Mouse (Mus musculus) neural tube, embryonic 12.5 days (tissue): ENCODE data around the gene Pidd1. TPM values are rescaled to one million over a fixed set of nuclear protein-coding genes. Genes with fewer than 3 reads are reported as not detected.
A peak's percentile ranks its signal among the peaks of the same experiment; 100 is the strongest.

Experiments
- ATAC-seq: fragments of 200-750 bp; cut with Nextera tagmentation; 2 replicates; pipeline ENCODE4 v1.8.0; 2017; ENCODE audit warnings: low read depth, mild to moderate bottlenecking, moderate TSS enrichment, moderate library complexity; ENCODE audit not compliant: low FRiP score
- H3K27ac ChIP-seq: fragments of 300-500 bp; sonication (generic); 2 replicates; pipeline ENCODE4 v1.5.1; 2016
- H3K27me3 ChIP-seq: fragments of 300-500 bp; sonication (generic); replicated peaks from 2 replicates; pipeline ENCODE4 v1.6.1; 2016; ENCODE audit warnings: mild to moderate bottlenecking
- H3K36me3 ChIP-seq: fragments of 300-500 bp; sonication (generic); 2 replicates; pipeline ENCODE4 v1.6.1; 2016; ENCODE audit warnings: mild to moderate bottlenecking
- H3K4me1 ChIP-seq: fragments of 300-500 bp; sonication (generic); 2 replicates; pipeline ENCODE4 v1.6.1; 2016
- H3K4me2 ChIP-seq: fragments of 300-500 bp; sonication (generic); replicated peaks from 2 replicates; pipeline ENCODE4 v1.6.1; 2016; ENCODE audit warnings: mild to moderate bottlenecking
- H3K4me3 ChIP-seq: fragments of 300-500 bp; sonication (generic); 2 replicates; pipeline ENCODE4 v1.5.1; 2016
- H3K9ac ChIP-seq: fragments of 300-500 bp; sonication (generic); 2 replicates; pipeline ENCODE4 v1.6.1; 2016; ENCODE audit warnings: mild to moderate bottlenecking
- H3K9me3 ChIP-seq: fragments of 300-500 bp; sonication (generic); 2 replicates; pipeline ENCODE4 v1.6.1; 2016; ENCODE audit warnings: mild to moderate bottlenecking
- WGBS: fragments of 180-500 bp; shearing (Covaris S2); methylation state at CpG from one replicate; pipeline ENCODE4 v1.1.7; 2016; 5-methylcytosine and 5-hydroxymethylcytosine counted together
- polyA plus RNA-seq: library from polyadenylated mRNA; unstranded; fragments of >200 nt; fragmentation: Nextera tagmentation; extraction: Ambion mirVana; gene quantifications from 2 replicates; pipeline ENCODE4 v1.2.1, GENCODE M21; 2016

Pidd1 gene
- polyA plus RNA-seq: 8.4 and 9.8 TPM in 2 replicates

GRCm38 (mm10) chr7:141443828-141444237 is at the start of gene Pidd1:
Gene Pidd1 (minus strand): TSS chr7:141444025.
- no peak within 1 kb of the TSS for H3K27ac ChIP-seq
- no peak; the same call in 1 of the 2 replicates for ATAC-seq
- WGBS: under 1% methylated on average over 25 of the region's 25 CpGs
- peaks cover 32% of the 10 kb centered on the region for H3K4me1 ChIP-seq
- H3K9me3 ChIP-seq: no peaks in the 10 kb centered on the region
- H3K36me3 ChIP-seq: peaks cover 28% of the 10 kb centered on the region
- H3K27me3 ChIP-seq: no peaks in the 10 kb centered on the region
- peak within 1 kb of the TSS; percentile 78 for H3K4me2 ChIP-seq
- peak within 1 kb of the TSS; percentile 51 for H3K9ac ChIP-seq
- H3K4me3 ChIP-seq: peak within 1 kb of the TSS; percentile 33

- no peak overlapping the region for H3K27ac ChIP-seq
- no peak overlapping the region for H3K9ac ChIP-seq
- H3K4me1 ChIP-seq: no peaks in the 10 kb centered on the region
- no peak for ATAC-seq
- no peaks in the 10 kb centered on the region for H3K9me3 ChIP-seq
- peaks cover 20% of the 10 kb centered on the region for H3K36me3 ChIP-seq
- no peak overlapping the region for H3K4me3 ChIP-seq
- WGBS: 85% methylated on average over 5 of the region's 5 CpGs
- no peaks in the 10 kb centered on the region for H3K27me3 ChIP-seq
- no peak overlapping the region for H3K4me2 ChIP-seq
Measured at GRCm38 (mm10) chr7:141492738-141493137, 48.9 kb upstream of the Pidd1 start.

- Histone ChIP-seq H3K9me3 (no peaks in the 10 kb centered on the region), H3K4me2 (no peak overlapping the region), H3K4me3 (no peak overlapping the region), H3K9ac (no peak overlapping the region), H3K27ac (no peak overlapping the region), H3K4me1 (peaks cover 6% of the 10 kb centered on the region; the same call in 1 of the 2 replicates), H3K36me3 (peaks cover 20% of the 10 kb centered on the region), H3K27me3 (no peaks in the 10 kb centered on the region)
- no peak for ATAC-seq
- WGBS: 80% methylated on average over 2 of the region's 2 CpGs
Measured at GRCm38 (mm10) chr7:141491151-141491550, 47.3 kb upstream of the Pidd1 start.

GRCm38 (mm10) chr7:141487141-141487540 is 43.3 kb upstream of the Pidd1 start:
- no peak for ATAC-seq
- no peak overlapping the region for H3K4me3 ChIP-seq
- H3K27me3 ChIP-seq: peaks cover 17% of the 10 kb centered on the region
- WGBS: 66% methylated on average over 7 of the region's 7 CpGs
- H3K36me3 ChIP-seq: peaks cover 6% of the 10 kb centered on the region; the same call in 1 of the 2 replicates
- no peaks in the 10 kb centered on the region for H3K9me3 ChIP-seq
- no peak overlapping the region for H3K4me2 ChIP-seq
- H3K4me1 ChIP-seq: peaks cover 20% of the 10 kb centered on the region
- 0 out of 2 replicates have a peak overlapping the region, but pooled peaks have one; percentile 13 for H3K9ac ChIP-seq
- H3K27ac ChIP-seq: peak overlapping the region; percentile 23; the same call in 1 of the 2 replicates

GRCm38 (mm10) chr7:141486239-141486638 is 42.4 kb upstream of the Pidd1 start:
- H3K27ac ChIP-seq: no peak overlapping the region
- 88% methylated on average over 1 of the region's 1 CpGs for whole genome bisulfite sequencing

GRCm38 (mm10) chr7:141485606-141486005 is 41.8 kb upstream of the Pidd1 start:
- H3K27ac ChIP-seq: no peak overlapping the region
- H3K9ac ChIP-seq: no peak overlapping the region
- no peaks in the 10 kb centered on the region for H3K36me3 ChIP-seq
- no peak for ATAC-seq
- H3K4me3 ChIP-seq: no peak overlapping the region
- H3K4me1 ChIP-seq: peaks cover 32% of the 10 kb centered on the region
- H3K27me3 ChIP-seq: peaks cover 19% of the 10 kb centered on the region
- 88% methylated on average over 2 of the region's 2 CpGs for WGBS
- no peaks in the 10 kb centered on the region for H3K9me3 ChIP-seq
- no peak overlapping the region for H3K4me2 ChIP-seq

More at GRCm38 (mm10) chr7:141486239-141486638, 42.4 kb upstream of the Pidd1 start:
- H3K4me2 ChIP-seq: no peak overlapping the region
- H3K4me3 ChIP-seq: no peak overlapping the region
- H3K4me1 ChIP-seq: peaks cover 28% of the 10 kb centered on the region
- ATAC-seq: no peak
- no peaks in the 10 kb centered on the region for H3K36me3 ChIP-seq
- no peaks in the 10 kb centered on the region for H3K9me3 ChIP-seq
- peaks cover 19% of the 10 kb centered on the region for H3K27me3 ChIP-seq
- H3K9ac ChIP-seq: no peak overlapping the region

- ATAC-seq: no peak
- Histone ChIP-seq H3K9ac (no peak overlapping the region), H3K4me3 (no peak overlapping the region), H3K4me2 (no peak overlapping the region), H3K36me3 (no peaks in the 10 kb centered on the region), H3K9me3 (no peaks in the 10 kb centered on the region), H3K27me3 (peaks cover 19% of the 10 kb centered on the region), H3K27ac (no peak overlapping the region), H3K4me1 (peaks cover 32% of the 10 kb centered on the region)
- WGBS: 74% methylated on average over 2 of the region's 2 CpGs
Measured at GRCm38 (mm10) chr7:141485186-141485585, 41.4 kb upstream of the Pidd1 start.

- Histone ChIP-seq H3K9ac (no peak overlapping the region), H3K27me3 (peaks cover 19% of the 10 kb centered on the region), H3K27ac (no peak overlapping the region), H3K4me1 (peaks cover 32% of the 10 kb centered on the region), H3K9me3 (no peaks in the 10 kb centered on the region), H3K36me3 (no peaks in the 10 kb centered on the region), H3K4me3 (no peak overlapping the region), H3K4me2 (0 out of 2 replicates have a peak overlapping the region, but pooled peaks have one; percentile 26)
- 70% methylated on average over 5 of the region's 5 CpGs for WGBS
- no peak for ATAC-seq
Measured at GRCm38 (mm10) chr7:141484186-141485120, 40.6 kb upstream of the Pidd1 start.

GRCm38 (mm10) chr7:141483114-141483653 is 39.4 kb upstream of the Pidd1 start:
- Histone ChIP-seq H3K9ac (peak overlapping the region; percentile 69; the same call in 1 of the 2 replicates), H3K4me3 (peak overlapping the region; percentile 57; the same call in 1 of the 2 replicates), H3K27me3 (peaks cover 19% of the 10 kb centered on the region), H3K4me2 (peak overlapping the region; percentile 95; the same call in 1 of the 2 replicates), H3K36me3 (no peaks in the 10 kb centered on the region), H3K9me3 (no peaks in the 10 kb centered on the region), H3K27ac (no peak overlapping the region), H3K4me1 (peaks cover 32% of the 10 kb centered on the region)
- whole genome bisulfite sequencing: 67% methylated on average over 6 of the region's 6 CpGs
- no peak for ATAC-seq

GRCm38 (mm10) chr7:141482531-141483024 is 38.8 kb upstream of the Pidd1 start:
- H3K9ac ChIP-seq: peak overlapping the region; percentile 69
- H3K27ac ChIP-seq: no peak overlapping the region
- no peaks in the 10 kb centered on the region for H3K36me3 ChIP-seq
- no peak for ATAC-seq
- peak overlapping the region; percentile 57 for H3K4me3 ChIP-seq
- H3K9me3 ChIP-seq: no peaks in the 10 kb centered on the region
- peak overlapping the region; percentile 95 for H3K4me2 ChIP-seq
- H3K4me1 ChIP-seq: peaks cover 31% of the 10 kb centered on the region
- H3K27me3 ChIP-seq: peaks cover 19% of the 10 kb centered on the region
- WGBS: 4% methylated on average over 11 of the region's 11 CpGs

GRCm38 (mm10) chr7:141481498-141482401 is 37.9 kb upstream of the Pidd1 start:
- WGBS: under 1% methylated on average over 81 of the region's 81 CpGs
- Histone ChIP-seq H3K27me3 (peaks cover 27% of the 10 kb centered on the region), H3K27ac (no peak overlapping the region), H3K36me3 (no peaks in the 10 kb centered on the region), H3K9ac (peak overlapping the region; percentile 69), H3K4me1 (peaks cover 30% of the 10 kb centered on the region), H3K4me2 (peak overlapping the region; percentile 95), H3K9me3 (no peaks in the 10 kb centered on the region), H3K4me3 (peak overlapping the region; percentile 57)
- peak; percentile 63 for ATAC-seq
